Mouse (Mus musculus) limb, embryonic 13.5 days (tissue): ENCODE data around the gene Olfr1555-ps1. TPM values are rescaled to one million over a fixed set of nuclear protein-coding genes. Genes with fewer than 3 reads are reported as not detected.
"Not testable (repeated sequence)": the region's sequence is repeated elsewhere in the genome, so short reads cannot be mapped to it uniquely, and the experiment has no call there.

Experiments used
- ATAC-seq: fragments of 200-750 bp; cut with Nextera tagmentation; 2 replicates; pipeline ENCODE4 v1.8.0; 2017; ENCODE audit warnings: low read depth, moderate number of reproducible peaks, moderate TSS enrichment; ENCODE audit not compliant: low FRiP score
- H3K27ac ChIP-seq: fragments of 300-500 bp; sonication (generic); 2 replicates; pipeline ENCODE4 v1.5.1; 2015; ENCODE audit warnings: inconsistent platforms, mild to moderate bottlenecking, moderate library complexity
- H3K27me3 ChIP-seq: fragments of 300-500 bp; sonication (generic); 2 replicates; pipeline ENCODE4 v1.6.1; 2015; ENCODE audit warnings: mild to moderate bottlenecking, inconsistent platforms
- H3K36me3 ChIP-seq: fragments of 300-500 bp; sonication (generic); 2 replicates; pipeline ENCODE4 v1.6.1; 2015; ENCODE audit warnings: inconsistent platforms, mild to moderate bottlenecking, moderate library complexity
- H3K4me1 ChIP-seq: fragments of 300-500 bp; sonication (generic); 2 replicates; pipeline ENCODE4 v1.6.1; 2015; ENCODE audit warnings: inconsistent platforms
- H3K4me2 ChIP-seq: fragments of 300-500 bp; sonication (generic); replicated peaks from 2 replicates; pipeline ENCODE4 v1.6.1; 2015; ENCODE audit warnings: inconsistent platforms, mild to moderate bottlenecking, moderate library complexity
- H3K4me3 ChIP-seq: fragments of 300-500 bp; sonication (generic); 2 replicates; pipeline ENCODE4 v1.5.1; 2015; ENCODE audit warnings: moderate library complexity, mild to moderate bottlenecking, inconsistent platforms
- H3K9ac ChIP-seq: fragments of 300-500 bp; sonication (generic); 2 replicates; pipeline ENCODE4 v1.6.1; 2015; ENCODE audit warnings: mild to moderate bottlenecking, inconsistent platforms
- H3K9me3 ChIP-seq: fragments of 300-500 bp; sonication (generic); 2 replicates; pipeline ENCODE4 v1.6.1; 2016; ENCODE audit warnings: inconsistent platforms
- WGBS: fragments of 180-500 bp; shearing (Covaris S2); methylation state at CpG from one replicate; pipeline ENCODE4 v1.1.7; 2015; 5-methylcytosine and 5-hydroxymethylcytosine counted together
- polyA plus RNA-seq: library from polyadenylated mRNA; unstranded; fragments of >200 nt; fragmentation: Nextera tagmentation; extraction: Ambion mirVana; gene quantifications from 2 replicates; pipeline ENCODE4 v1.2.1, GENCODE M21; 2015

Olfr1555-ps1 gene
- not detected in 2 replicates for polyA plus RNA-seq

DNA sequence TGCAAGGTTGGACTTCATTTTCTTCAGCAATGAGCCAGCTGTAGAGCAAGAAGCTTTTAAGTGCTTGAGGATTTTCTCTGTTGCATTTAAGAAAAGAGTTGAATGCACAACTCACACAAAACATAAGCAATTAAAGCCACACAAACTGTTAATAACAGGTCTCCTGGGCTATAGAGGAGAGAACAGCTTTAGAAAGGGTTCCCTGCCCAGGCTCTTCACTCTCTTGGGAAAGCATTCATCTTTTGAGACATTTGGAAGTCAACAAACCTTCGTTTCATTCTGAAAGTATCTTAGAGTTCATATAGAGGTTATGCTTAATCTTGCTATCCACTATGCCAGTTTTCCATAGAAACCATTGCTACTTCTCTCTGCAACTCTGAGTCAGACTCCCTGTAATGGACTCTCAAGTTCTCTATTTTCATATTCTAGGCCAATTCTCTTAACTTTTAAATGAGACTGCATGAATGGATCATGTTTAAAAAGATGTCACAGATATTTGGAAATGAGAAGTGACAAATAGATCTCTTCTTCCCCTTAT lies at the start of gene Olfr1555-ps1:
Olfr1555-ps1 (minus strand) TSS at position 51 of the 538 bp plus-strand sequence.
- H3K36me3 ChIP-seq, H3K4me1 ChIP-seq, H3K4me3 ChIP-seq, H3K4me2 ChIP-seq, H3K9me3 ChIP-seq, ATAC-seq, H3K27me3 ChIP-seq, H3K9ac ChIP-seq, H3K27ac ChIP-seq: not testable (repeated sequence)
- 68% methylated on average over 1 of the region's 1 CpGs for WGBS

DNA sequence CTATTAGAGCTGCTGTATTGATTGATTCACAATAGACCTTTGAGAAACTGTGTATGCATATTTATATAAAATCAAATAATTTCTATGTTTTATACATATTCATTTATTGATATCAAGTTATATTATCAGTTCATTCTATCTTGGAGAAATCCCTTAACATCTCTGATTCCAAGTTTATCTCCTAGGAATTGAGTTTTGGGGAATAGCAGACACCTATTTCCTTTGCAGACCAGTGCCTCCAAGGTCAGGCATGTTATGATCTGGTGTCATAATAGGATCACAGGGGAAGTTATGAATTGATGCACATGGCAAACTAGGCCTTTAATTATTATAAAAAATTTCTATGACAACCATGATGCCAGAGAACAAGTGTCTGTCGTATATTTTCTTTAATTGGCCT lies 30.4 kb upstream of the Olfr1555-ps1 start, which contains the start of gene Olfr1431:
Olfr1431 (plus strand) TSS at position 301 of the 400 bp plus-strand sequence.
- no peak for ATAC-seq
- H3K36me3 ChIP-seq = no peaks in the 10 kb centered on the region
- H3K27ac ChIP-seq = no peak within 1 kb of the TSS
- no peaks in the 10 kb centered on the region for H3K27me3 ChIP-seq
- no peak within 1 kb of the TSS for H3K4me2 ChIP-seq
- no peak within 1 kb of the TSS for H3K9ac ChIP-seq
- no peaks in the 10 kb centered on the region for H3K9me3 ChIP-seq
- no peaks in the 10 kb centered on the region for H3K4me1 ChIP-seq
- H3K4me3 ChIP-seq = no peak within 1 kb of the TSS
- WGBS = 78% methylated on average over 1 of the region's 1 CpGs

- H3K4me2 ChIP-seq, H3K27ac ChIP-seq, H3K4me1 ChIP-seq, H3K4me3 ChIP-seq, H3K9ac ChIP-seq, ATAC-seq, H3K9me3 ChIP-seq, H3K27me3 ChIP-seq, H3K36me3 ChIP-seq: not testable (repeated sequence)
- WGBS = 80% methylated on average over 4 of the region's 4 CpGs
Measured at GRCm38 (mm10) chr19:12199076-12199475, 29.2 kb upstream of the Olfr1555-ps1 start.

DNA sequence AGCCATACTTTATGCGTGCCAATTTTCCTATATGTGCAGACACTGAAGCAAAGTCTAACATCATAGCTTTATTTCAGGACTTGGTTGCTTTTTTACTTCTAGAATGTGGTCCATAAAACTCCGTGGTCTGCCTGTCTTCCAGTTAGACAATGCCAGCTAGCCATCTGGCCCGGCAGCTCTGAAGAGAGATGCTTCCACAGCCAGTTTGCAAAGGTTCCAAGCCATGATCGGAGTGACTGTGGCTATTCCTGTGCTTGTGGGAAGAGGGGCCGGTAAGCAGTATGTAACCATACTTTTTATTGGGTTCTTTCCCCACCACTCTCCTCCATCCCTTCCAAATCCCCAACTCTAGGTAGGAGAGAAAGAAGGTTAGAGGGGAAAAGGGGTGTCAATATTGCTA lies 5.5 kb upstream of the Olfr1555-ps1 start:
- H3K4me1 ChIP-seq, H3K27ac ChIP-seq, H3K4me2 ChIP-seq, H3K9ac ChIP-seq, H3K27me3 ChIP-seq, H3K36me3 ChIP-seq, H3K9me3 ChIP-seq, H3K4me3 ChIP-seq, ATAC-seq: not testable (repeated sequence)
- 70% methylated on average over 5 of the region's 5 CpGs for WGBS

DNA sequence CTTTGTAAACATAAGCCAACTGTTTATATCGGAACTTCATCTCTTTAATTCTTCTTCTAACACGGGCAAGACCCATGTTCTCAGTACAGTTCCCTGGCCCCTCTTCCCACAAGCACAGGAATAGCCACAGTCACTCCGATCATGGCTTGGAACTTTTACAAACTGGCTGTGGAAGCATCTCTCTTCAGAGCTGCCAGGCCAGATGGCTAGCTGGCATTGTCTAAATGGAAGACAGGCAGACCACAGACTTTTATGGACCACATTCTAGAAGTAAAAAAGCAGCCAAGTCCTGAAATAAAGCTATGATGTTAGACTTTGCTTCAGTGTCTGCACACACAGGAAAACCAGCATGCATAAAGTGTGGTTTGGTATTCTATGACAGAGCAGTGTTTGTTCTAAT lies 24.5 kb downstream of the Olfr1555-ps1 start:
- Histone ChIP-seq H3K4me2 (no peak overlapping the region), H3K27ac (no peak overlapping the region), H3K36me3 (no peaks in the 10 kb centered on the region), H3K4me1 (no peaks in the 10 kb centered on the region), H3K27me3 (no peaks in the 10 kb centered on the region), H3K9me3 (no peaks in the 10 kb centered on the region), H3K4me3 (no peak overlapping the region), H3K9ac (no peak overlapping the region)
- ATAC-seq = no peak
- WGBS = 85% methylated on average over 3 of the region's 3 CpGs

GRCm38 (mm10) chr19:12143356-12143755 lies 26.6 kb downstream of the Olfr1555-ps1 start:
- Histone ChIP-seq H3K9me3 (no peaks in the 10 kb centered on the region), H3K9ac (no peak overlapping the region), H3K27ac (no peak overlapping the region), H3K4me1 (no peaks in the 10 kb centered on the region), H3K4me3 (no peak overlapping the region), H3K27me3 (no peaks in the 10 kb centered on the region), H3K36me3 (no peaks in the 10 kb centered on the region), H3K4me2 (no peak overlapping the region)
- WGBS = 11% methylated on average over 1 of the region's 1 CpGs
- ATAC-seq = no peak

- H3K9me3 ChIP-seq = no peaks in the 10 kb centered on the region
- H3K36me3 ChIP-seq = no peaks in the 10 kb centered on the region
- no peaks in the 10 kb centered on the region for H3K27me3 ChIP-seq
- H3K4me1 ChIP-seq = no peaks in the 10 kb centered on the region
- no peak overlapping the region for H3K4me3 ChIP-seq
- no peak overlapping the region for H3K27ac ChIP-seq
- no peak overlapping the region for H3K4me2 ChIP-seq
- no peak for ATAC-seq
- 35% methylated on average over 2 of the region's 2 CpGs for WGBS
- no peak overlapping the region for H3K9ac ChIP-seq
Measured at GRCm38 (mm10) chr19:12134289-12134688, 35.6 kb downstream of the Olfr1555-ps1 start.

- WGBS = 61% methylated on average over 3 of the region's 3 CpGs
- no peaks in the 10 kb centered on the region for H3K27me3 ChIP-seq
- no peak within 1 kb of the TSS for H3K27ac ChIP-seq
- H3K9me3 ChIP-seq = no peaks in the 10 kb centered on the region
- no peak within 1 kb of the TSS for H3K4me3 ChIP-seq
- H3K36me3 ChIP-seq = no peaks in the 10 kb centered on the region
- no peak within 1 kb of the TSS for H3K9ac ChIP-seq
- H3K4me2 ChIP-seq = no peak within 1 kb of the TSS
- no peak for ATAC-seq
- H3K4me1 ChIP-seq = no peaks in the 10 kb centered on the region
Measured at GRCm38 (mm10) chr19:12123103-12123502, 46.8 kb downstream of the Olfr1555-ps1 start, which contains the start of gene Olfr76. Gene Olfr76 (minus strand): TSS chr19:12123203.

DNA sequence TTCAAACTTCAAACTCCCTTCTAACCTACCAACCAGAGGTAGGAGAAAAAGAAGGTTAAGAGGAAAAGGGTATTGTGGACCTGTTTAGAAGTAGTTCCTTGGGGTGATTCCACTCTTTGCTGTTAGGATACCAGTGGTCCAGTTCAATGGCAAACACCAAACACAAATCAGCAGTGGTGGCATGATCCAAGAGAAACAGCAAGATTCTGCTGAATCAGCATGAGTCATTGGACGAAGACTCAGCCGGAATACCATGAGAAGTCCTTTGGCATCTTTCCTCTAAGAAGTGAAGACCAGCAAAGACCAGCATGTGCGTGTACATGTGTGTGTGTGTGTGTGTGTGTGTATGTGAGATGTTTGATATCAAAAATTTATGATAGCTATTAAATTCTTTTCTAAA lies 53.4 kb downstream of the Olfr1555-ps1 start:
- H3K4me1 ChIP-seq = no peaks in the 10 kb centered on the region
- WGBS = 87% methylated on average over 3 of the region's 3 CpGs
- H3K9ac ChIP-seq = no peak overlapping the region
- no peaks in the 10 kb centered on the region for H3K36me3 ChIP-seq
- no peak overlapping the region for H3K4me3 ChIP-seq
- no peak overlapping the region for H3K27ac ChIP-seq
- ATAC-seq = no peak
- no peaks in the 10 kb centered on the region for H3K27me3 ChIP-seq
- no peak overlapping the region for H3K4me2 ChIP-seq
- no peaks in the 10 kb centered on the region for H3K9me3 ChIP-seq

DNA sequence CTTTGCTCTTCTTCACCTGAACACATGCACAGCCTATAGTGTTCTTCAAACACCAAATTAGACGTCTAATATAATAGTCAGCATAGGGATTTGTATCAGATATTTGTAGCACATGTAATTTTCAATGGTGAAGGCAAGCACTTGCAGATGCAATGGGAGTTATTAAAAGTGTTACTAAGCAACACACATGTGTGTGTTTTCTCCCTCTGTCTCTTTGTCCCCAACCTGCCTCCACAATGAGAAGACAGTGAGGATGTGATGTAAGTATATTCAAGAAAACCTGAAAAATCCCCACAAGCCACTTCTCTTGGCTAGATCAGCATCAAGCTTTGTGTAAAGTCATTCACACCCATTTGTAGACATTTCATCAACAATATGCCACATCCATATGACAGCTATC lies 54.1 kb downstream of the Olfr1555-ps1 start, which contains the start of gene Olfr1428:
Olfr1428 (minus strand) TSS at position 101 of the 400 bp plus-strand sequence.
- H3K36me3 ChIP-seq = no peaks in the 10 kb centered on the region
- H3K9me3 ChIP-seq = no peaks in the 10 kb centered on the region
- H3K4me2 ChIP-seq = no peak within 1 kb of the TSS
- H3K4me1 ChIP-seq = no peaks in the 10 kb centered on the region
- no peak within 1 kb of the TSS for H3K4me3 ChIP-seq
- no peaks in the 10 kb centered on the region for H3K27me3 ChIP-seq
- H3K9ac ChIP-seq = no peak within 1 kb of the TSS
- no peak for ATAC-seq
- no peak within 1 kb of the TSS for H3K27ac ChIP-seq
- 88% methylated on average over 1 of the region's 1 CpGs for WGBS

Other genes starting within 250 kb of the Olfr1555-ps1 start
- gene Osbp, start 204.2 kb downstream of the Olfr1555-ps1 start, polyA plus RNA-seq = 5.1 and 5.3 TPM in 2 replicates
- not detected in 2 replicates for gene Olfr1423, start 128.8 kb downstream of the Olfr1555-ps1 start, polyA plus RNA-seq
- not detected in 2 replicates for gene Olfr1424, start 107.4 kb downstream of the Olfr1555-ps1 start, polyA plus RNA-seq
- not detected in 2 replicates for gene Olfr1425, start 92.4 kb downstream of the Olfr1555-ps1 start, polyA plus RNA-seq
- not detected in 2 replicates for gene Olfr1426, start 78.1 kb downstream of the Olfr1555-ps1 start, polyA plus RNA-seq
- not detected in 2 replicates for gene Olfr1427, start 66.8 kb downstream of the Olfr1555-ps1 start, polyA plus RNA-seq
- not detected in 2 replicates for gene Olfr1428, start 54.2 kb downstream of the Olfr1555-ps1 start, polyA plus RNA-seq
- not detected in 2 replicates for gene Olfr76, start 46.9 kb downstream of the Olfr1555-ps1 start, polyA plus RNA-seq
- gene Olfr1431, start 30.5 kb upstream of the Olfr1555-ps1 start, polyA plus RNA-seq = not detected in 2 replicates
- gene Olfr1432, start 62.5 kb upstream of the Olfr1555-ps1 start, polyA plus RNA-seq = not detected in 2 replicates
- gene Olfr262, start 71.5 kb upstream of the Olfr1555-ps1 start, polyA plus RNA-seq = not detected in 2 replicates
- not detected in 2 replicates for gene Olfr235, start 90.9 kb upstream of the Olfr1555-ps1 start, polyA plus RNA-seq
- gene Olfr1434, start 109.7 kb upstream of the Olfr1555-ps1 start, polyA plus RNA-seq = not detected in 2 replicates
- gene Olfr1436, start 129.0 kb upstream of the Olfr1555-ps1 start, polyA plus RNA-seq = not detected in 2 replicates
- gene Olfr1437, start 155.0 kb upstream of the Olfr1555-ps1 start, polyA plus RNA-seq = not detected in 2 replicates
- gene Olfr1438-ps1, start 165.8 kb upstream of the Olfr1555-ps1 start, polyA plus RNA-seq = not detected in 2 replicates
- gene Olfr1440, start 217.2 kb upstream of the Olfr1555-ps1 start, polyA plus RNA-seq = not detected in 2 replicates
- gene Olfr1441, start 247.3 kb upstream of the Olfr1555-ps1 start, polyA plus RNA-seq = not detected in 2 replicates